Mouse (Mus musculus): ENCODE measurements at regions not wholly inside any gene's neighbourhood (a gene's known extent, or its start where the extent isn't known, plus 50 kb on each side); places are given as distances from the start of the nearest gene placed in this dataset.

- Histone ChIP-seq H3K36me3 (ENCODE audit: control insufficient read depth, insufficient read depth, low read length) (no peaks in the 10 kb centered on the region), H3K9me3 (replicated peaks; ENCODE audit: control insufficient read depth, low read length, poor library complexity, severe bottlenecking) (no peaks in the 10 kb centered on the region), H3K4me2 (ENCODE audit: low read length) (no peak overlapping the region), H3K27ac (ENCODE audit: low read length) (no peak overlapping the region), H3K4me1 (ENCODE audit: control insufficient read depth, insufficient read depth, low read length) (peaks cover 5% of the 10 kb centered on the region; the same call in 1 of the 2 replicates), H3K4me3 (ENCODE audit: low read depth, low read length) (no peak overlapping the region), H3K27me3 (ENCODE audit: control insufficient read depth, insufficient read depth, low read depth, low read length) (no peaks in the 10 kb centered on the region), H3K9ac (ENCODE audit: low read depth, low read length) (no peak overlapping the region)
- 81% methylated on average over 2 of the region's 2 CpGs for WGBS
- no peak for ATAC-seq
Measured at GRCm38 (mm10) chr1:72033941-72034340, 178.2 kb downstream of the Mreg start.

DNA sequence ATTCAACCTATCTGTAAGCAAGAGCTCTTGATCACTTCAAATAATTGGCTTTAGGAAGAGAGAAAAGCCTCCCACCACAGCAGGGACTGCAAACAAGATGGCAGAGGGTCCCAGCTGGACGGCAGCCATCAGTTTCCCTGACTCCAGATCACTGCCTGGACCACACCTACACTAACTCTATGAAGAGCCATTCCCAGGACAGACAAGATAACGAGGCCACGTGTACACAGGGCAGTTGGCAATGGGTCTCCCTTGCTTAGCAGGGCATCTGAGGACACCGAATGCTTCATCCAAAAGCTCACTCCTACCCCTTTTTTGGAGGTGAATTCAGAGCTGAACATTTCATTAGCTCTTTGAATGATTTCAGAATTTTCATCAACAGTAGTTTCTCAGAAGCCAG, 179.9 kb downstream of the Mreg start:
- no peak overlapping the region for H3K4me3 ChIP-seq (ENCODE audit: low read depth, low read length)
- no peak overlapping the region for H3K27ac ChIP-seq (ENCODE audit: low read length)
- no peaks in the 10 kb centered on the region for H3K4me1 ChIP-seq (ENCODE audit: control insufficient read depth, insufficient read depth, low read length)
- H3K4me2 ChIP-seq (ENCODE audit: low read length): no peak overlapping the region
- no peaks in the 10 kb centered on the region for H3K27me3 ChIP-seq (ENCODE audit: control insufficient read depth, insufficient read depth, low read depth, low read length)
- no peaks in the 10 kb centered on the region for H3K36me3 ChIP-seq (ENCODE audit: control insufficient read depth, insufficient read depth, low read length)
- 78% methylated on average over 4 of the region's 4 CpGs for WGBS
- no peak for ATAC-seq
- H3K9ac ChIP-seq (ENCODE audit: low read depth, low read length): no peak overlapping the region
- H3K9me3 ChIP-seq (replicated peaks; ENCODE audit: control insufficient read depth, low read length, poor library complexity, severe bottlenecking): no peaks in the 10 kb centered on the region

- 56% methylated on average over 8 of the region's 8 CpGs for WGBS
- ATAC-seq: no peak
- H3K27ac ChIP-seq (ENCODE audit: low read length): no peak overlapping the region
- no peak overlapping the region for H3K4me3 ChIP-seq (ENCODE audit: low read depth, low read length)
- no peaks in the 10 kb centered on the region for H3K27me3 ChIP-seq (ENCODE audit: control insufficient read depth, insufficient read depth, low read depth, low read length)
- H3K4me2 ChIP-seq (ENCODE audit: low read length): no peak overlapping the region
- no peak overlapping the region for H3K9ac ChIP-seq (ENCODE audit: low read depth, low read length)
- no peaks in the 10 kb centered on the region for H3K4me1 ChIP-seq (ENCODE audit: control insufficient read depth, insufficient read depth, low read length)
- H3K36me3 ChIP-seq (ENCODE audit: control insufficient read depth, insufficient read depth, low read length): no peaks in the 10 kb centered on the region
- H3K9me3 ChIP-seq (replicated peaks; ENCODE audit: control insufficient read depth, low read length, poor library complexity, severe bottlenecking): no peaks in the 10 kb centered on the region
Measured at GRCm38 (mm10) chr1:72030763-72031405, 181.2 kb downstream of the Mreg start.

DNA sequence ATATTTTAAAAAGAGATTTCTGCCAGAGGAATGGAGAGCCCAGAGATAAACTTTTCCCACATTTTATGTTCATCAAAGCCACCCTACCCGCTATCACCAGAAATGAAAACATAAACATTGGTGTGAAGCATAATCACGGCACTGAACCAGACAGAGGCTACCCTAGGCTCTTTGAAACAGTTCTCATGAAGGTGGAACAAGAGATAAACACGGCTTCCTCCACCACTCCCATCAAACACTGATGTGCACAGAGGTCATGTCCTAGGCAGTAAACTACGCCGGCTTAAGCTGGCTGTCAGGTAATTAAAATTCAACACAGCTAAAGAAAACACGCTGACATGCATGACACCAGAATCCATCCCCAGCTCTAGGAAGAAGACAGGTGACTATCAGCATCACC, 182.5 kb downstream of the Mreg start:
- Histone ChIP-seq H3K27me3 (ENCODE audit: control insufficient read depth, insufficient read depth, low read depth, low read length) (no peaks in the 10 kb centered on the region), H3K27ac (ENCODE audit: low read length) (no peak overlapping the region), H3K4me1 (ENCODE audit: control insufficient read depth, insufficient read depth, low read length) (no peaks in the 10 kb centered on the region), H3K36me3 (ENCODE audit: control insufficient read depth, insufficient read depth, low read length) (no peaks in the 10 kb centered on the region), H3K9me3 (replicated peaks; ENCODE audit: control insufficient read depth, low read length, poor library complexity, severe bottlenecking) (no peaks in the 10 kb centered on the region), H3K4me3 (ENCODE audit: low read depth, low read length) (no peak overlapping the region), H3K4me2 (ENCODE audit: low read length) (no peak overlapping the region), H3K9ac (ENCODE audit: low read depth, low read length) (no peak overlapping the region)
- no peak for ATAC-seq
- 86% methylated on average over 6 of the region's 6 CpGs for WGBS

- Histone ChIP-seq H3K4me3 (ENCODE audit: low read depth, low read length) (no peak overlapping the region), H3K9ac (ENCODE audit: low read depth, low read length) (no peak overlapping the region), H3K9me3 (replicated peaks; ENCODE audit: control insufficient read depth, low read length, poor library complexity, severe bottlenecking) (no peaks in the 10 kb centered on the region), H3K4me1 (ENCODE audit: control insufficient read depth, insufficient read depth, low read length) (no peaks in the 10 kb centered on the region), H3K27me3 (ENCODE audit: control insufficient read depth, insufficient read depth, low read depth, low read length) (no peaks in the 10 kb centered on the region), H3K4me2 (ENCODE audit: low read length) (no peak overlapping the region), H3K27ac (ENCODE audit: low read length) (no peak overlapping the region), H3K36me3 (ENCODE audit: control insufficient read depth, insufficient read depth, low read length) (no peaks in the 10 kb centered on the region)
- WGBS: 88% methylated on average over 4 of the region's 4 CpGs
- ATAC-seq: no peak
Measured at GRCm38 (mm10) chr1:72026861-72027260, 185.2 kb downstream of the Mreg start.

- 91% methylated on average over 3 of the region's 3 CpGs for WGBS
- H3K27me3 ChIP-seq (ENCODE audit: control insufficient read depth, insufficient read depth, low read depth, low read length): no peaks in the 10 kb centered on the region
- no peaks in the 10 kb centered on the region for H3K9me3 ChIP-seq (replicated peaks; ENCODE audit: control insufficient read depth, low read length, poor library complexity, severe bottlenecking)
- no peak for ATAC-seq
- no peaks in the 10 kb centered on the region for H3K4me1 ChIP-seq (ENCODE audit: control insufficient read depth, insufficient read depth, low read length)
- no peak overlapping the region for H3K27ac ChIP-seq (ENCODE audit: low read length)
- no peaks in the 10 kb centered on the region for H3K36me3 ChIP-seq (ENCODE audit: control insufficient read depth, insufficient read depth, low read length)
- no peak overlapping the region for H3K9ac ChIP-seq (ENCODE audit: low read depth, low read length)
- H3K4me3 ChIP-seq (ENCODE audit: low read depth, low read length): no peak overlapping the region
- no peak overlapping the region for H3K4me2 ChIP-seq (ENCODE audit: low read length)
Measured at GRCm38 (mm10) chr1:72022631-72023030, 189.5 kb downstream of the Mreg start.

GRCm38 (mm10) chr1:72018479-72019222, 193.5 kb downstream of the Mreg start:
- Histone ChIP-seq H3K27ac (ENCODE audit: low read length) (no peak overlapping the region), H3K9ac (ENCODE audit: low read depth, low read length) (no peak overlapping the region), H3K4me2 (ENCODE audit: low read length) (no peak overlapping the region), H3K27me3 (ENCODE audit: control insufficient read depth, insufficient read depth, low read depth, low read length) (no peaks in the 10 kb centered on the region), H3K4me3 (ENCODE audit: low read depth, low read length) (no peak overlapping the region), H3K9me3 (replicated peaks; ENCODE audit: control insufficient read depth, low read length, poor library complexity, severe bottlenecking) (no peaks in the 10 kb centered on the region), H3K36me3 (ENCODE audit: control insufficient read depth, insufficient read depth, low read length) (no peaks in the 10 kb centered on the region), H3K4me1 (ENCODE audit: control insufficient read depth, insufficient read depth, low read length) (no peaks in the 10 kb centered on the region)
- no peak for ATAC-seq
- 81% methylated on average over 4 of the region's 4 CpGs for WGBS

GRCm38 (mm10) chr1:72017814-72018478, 194.2 kb downstream of the Mreg start:
- H3K36me3 ChIP-seq (ENCODE audit: control insufficient read depth, insufficient read depth, low read length): no peaks in the 10 kb centered on the region
- no peak overlapping the region for H3K4me3 ChIP-seq (ENCODE audit: low read depth, low read length)
- ATAC-seq: no peak
- no peaks in the 10 kb centered on the region for H3K27me3 ChIP-seq (ENCODE audit: control insufficient read depth, insufficient read depth, low read depth, low read length)
- H3K9ac ChIP-seq (ENCODE audit: low read depth, low read length): no peak overlapping the region
- no peaks in the 10 kb centered on the region for H3K9me3 ChIP-seq (replicated peaks; ENCODE audit: control insufficient read depth, low read length, poor library complexity, severe bottlenecking)
- WGBS: 75% methylated on average over 1 of the region's 1 CpGs
- no peak overlapping the region for H3K27ac ChIP-seq (ENCODE audit: low read length)
- H3K4me1 ChIP-seq (ENCODE audit: control insufficient read depth, insufficient read depth, low read length): no peaks in the 10 kb centered on the region
- no peak overlapping the region for H3K4me2 ChIP-seq (ENCODE audit: low read length)

DNA sequence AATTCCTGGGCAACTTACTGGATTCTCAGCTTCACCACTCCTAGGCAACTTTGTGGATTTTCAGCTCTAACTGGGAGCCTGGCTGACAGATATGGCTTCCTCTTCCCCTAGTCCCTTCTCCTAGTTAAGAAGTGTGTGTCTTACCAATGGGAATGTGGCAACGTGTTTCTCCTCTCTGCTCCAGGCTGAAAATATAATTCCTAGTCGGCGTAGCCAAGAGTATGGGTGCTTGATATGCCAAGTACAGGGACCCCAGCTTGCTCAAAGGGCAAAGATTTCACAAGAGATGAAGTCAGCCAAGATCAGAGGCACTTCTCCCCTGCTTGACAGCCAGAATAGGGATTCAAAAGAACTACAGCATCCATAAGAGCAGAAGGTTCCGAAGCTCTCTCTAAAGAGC, 196.6 kb downstream of the Mreg start:
- ATAC-seq: no peak
- 93% methylated on average over 4 of the region's 4 CpGs for WGBS

More for the DNA sequence above, 196.6 kb downstream of the Mreg start:
- Histone ChIP-seq H3K27ac (ENCODE audit: low read length) (no peak overlapping the region), H3K4me1 (ENCODE audit: control insufficient read depth, insufficient read depth, low read length) (no peaks in the 10 kb centered on the region), H3K4me3 (ENCODE audit: low read depth, low read length) (no peak overlapping the region), H3K9ac (ENCODE audit: low read depth, low read length) (no peak overlapping the region), H3K36me3 (ENCODE audit: control insufficient read depth, insufficient read depth, low read length) (no peaks in the 10 kb centered on the region), H3K9me3 (replicated peaks; ENCODE audit: control insufficient read depth, low read length, poor library complexity, severe bottlenecking) (no peaks in the 10 kb centered on the region), H3K4me2 (ENCODE audit: low read length) (no peak overlapping the region), H3K27me3 (ENCODE audit: control insufficient read depth, insufficient read depth, low read depth, low read length) (no peaks in the 10 kb centered on the region)
